Mouse (Mus musculus) yolk sac, embryonic 10.5 days (tissue): ENCODE data around the gene Kdm6b.

Experiments used
- DNase-seq: peaks from one replicate; pipeline ENCODE4 v3.0.0-alpha.2; 2017; ENCODE audit warnings: low spot score

Gene Kdm6b

GRCm38 (mm10) chr11:69419443-69419812, 6.0 kb upstream of the Kdm6b start:
- peak; percentile 68 for DNase-seq

GRCm38 (mm10) chr11:69418481-69419442, 5.3 kb upstream of the Kdm6b start:
- DNase-seq: peak; percentile 99

GRCm38 (mm10) chr11:69417449-69418384, 4.2 kb upstream of the Kdm6b start:
- peak; percentile 98 for DNase-seq

- no peak for DNase-seq
Measured at GRCm38 (mm10) chr11:69416921-69417448, 3.5 kb upstream of the Kdm6b start.

- DNase-seq: no peak
Measured at GRCm38 (mm10) chr11:69416509-69416908, 3.0 kb upstream of the Kdm6b start.

- peak; percentile 91 for DNase-seq
Measured at GRCm38 (mm10) chr11:69415668-69416451, 2.4 kb upstream of the Kdm6b start.

GRCm38 (mm10) chr11:69415327-69415667, 1.8 kb upstream of the Kdm6b start:
- DNase-seq: peak; percentile 66

- DNase-seq: peak; percentile 66
Measured at GRCm38 (mm10) chr11:69414421-69415326, 1.2 kb upstream of the Kdm6b start.

GRCm38 (mm10) chr11:69412548-69412947, 927 bp downstream of the Kdm6b start:
- no peak for DNase-seq

GRCm38 (mm10) chr11:69411538-69412203, 1.8 kb downstream of the Kdm6b start:
- peak; percentile 82 for DNase-seq

GRCm38 (mm10) chr11:69411073-69411535, 2.4 kb downstream of the Kdm6b start:
- peak; percentile 96 for DNase-seq

GRCm38 (mm10) chr11:69410310-69411072, 3.0 kb downstream of the Kdm6b start:
- DNase-seq: no peak

GRCm38 (mm10) chr11:69410045-69410309, 3.5 kb downstream of the Kdm6b start:
- DNase-seq: no peak

GRCm38 (mm10) chr11:69409378-69410044, 4.0 kb downstream of the Kdm6b start:
- peak; percentile 94 for DNase-seq

GRCm38 (mm10) chr11:69408541-69409377, 4.7 kb downstream of the Kdm6b start:
- DNase-seq: peak; percentile 91

GRCm38 (mm10) chr11:69407724-69408004, 5.8 kb downstream of the Kdm6b start:
- no peak for DNase-seq

GRCm38 (mm10) chr11:69406867-69407723, 6.4 kb downstream of the Kdm6b start:
- peak; percentile 67 for DNase-seq
